Mouse (Mus musculus) C2C12 (cell line): ENCODE data around the gene Cpa1.

ENCODE experiments used
- CEBPB ChIP-seq: IDR thresholded peaks from one replicate; pipeline ENCODE4 v1.6.1; 2011; ENCODE audit warnings: low read depth, mild to moderate bottlenecking, control low read depth, moderate library complexity
- CTCF ChIP-seq: IDR thresholded peaks from one replicate; pipeline ENCODE4 v1.5.1; 2011; ENCODE audit not compliant: control insufficient read depth, insufficient read depth, insufficient read length
- FOSL1 ChIP-seq: IDR thresholded peaks from one replicate; pipeline ENCODE4 v1.8.0; 2011; ENCODE audit warnings: mild to moderate bottlenecking, low read length; ENCODE audit not compliant: poor library complexity, insufficient read depth, severe bottlenecking
- MAX ChIP-seq: IDR thresholded peaks from one replicate; pipeline ENCODE4 v1.6.1; 2011; ENCODE audit warnings: mild to moderate bottlenecking, control low read depth
- MYOG ChIP-seq: IDR thresholded peaks from one replicate; pipeline ENCODE4 v1.6.1; 2011; ENCODE audit not compliant: control insufficient read depth, insufficient read length; ENCODE audit errors: extremely low read depth
- USF1 ChIP-seq: IDR thresholded peaks from one replicate; pipeline ENCODE4 v1.6.1; 2011; ENCODE audit warnings: low read depth, mild to moderate bottlenecking, control low read depth, moderate library complexity

- TF ChIP-seq CTCF (no peak), FOSL1 (no peak), MAX (no peak), MYOG (no peak), USF1 (no peak), CEBPB (no peak)
Observed at GRCm38 (mm10) chr6:30678482-30678881, 39.5 kb downstream of the Cpa1 start.
